Mouse (Mus musculus) WW6 (cell line): ENCODE measurements around the gene Hnrnpr.

ENCODE experiments used
- DNase-seq: peaks from one replicate; pipeline ENCODE4 v3.0.0-alpha.2; 2013; ENCODE audit warnings: low read depth, low spot score

Hnrnpr gene

DNA sequence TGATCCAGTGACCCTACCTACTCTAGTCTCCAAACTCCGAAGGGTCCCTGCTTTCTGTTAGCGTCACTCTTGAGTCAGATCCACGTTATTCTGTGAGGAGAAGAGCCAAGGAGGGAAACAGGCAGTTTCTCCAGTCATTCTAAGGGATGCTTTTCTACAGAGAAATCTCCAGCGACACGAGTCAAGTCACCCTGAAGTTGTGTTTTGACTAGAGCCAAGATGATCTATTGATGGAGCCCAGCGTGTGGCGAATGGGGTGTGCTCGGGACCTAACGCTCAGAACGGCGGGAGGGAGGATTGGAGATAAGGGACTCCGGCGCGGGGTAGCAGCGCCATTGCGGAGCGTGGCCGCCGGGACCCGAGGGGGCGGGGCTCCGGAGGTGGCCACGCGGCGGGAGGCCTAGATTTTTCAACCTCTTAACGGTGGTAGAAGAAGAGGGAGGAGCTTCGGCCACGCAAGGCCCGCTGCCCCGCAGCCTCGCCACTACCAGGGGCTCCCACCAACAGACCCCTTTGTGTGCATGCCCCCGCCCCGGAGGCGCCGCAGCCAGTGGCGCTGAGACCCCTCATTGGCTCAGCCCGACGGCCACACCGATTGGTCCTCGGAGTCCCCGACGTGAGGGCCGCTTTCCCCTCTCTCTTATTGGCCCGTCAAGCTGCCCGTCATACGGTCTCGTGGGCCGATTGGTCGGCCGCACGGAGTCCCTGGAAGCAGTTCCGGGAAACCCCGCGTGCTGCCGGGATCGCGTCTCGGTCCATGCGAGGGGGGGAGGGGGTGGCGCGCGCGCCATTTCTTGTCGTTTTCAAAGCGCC lies at the start of gene Hnrnpr:
TSS of gene Hnrnpr (plus strand) at position 714 of the 813 bp plus-strand sequence.
- peak; percentile 98 for DNase-seq

- no peak for DNase-seq
Observed at GRCm38 (mm10) chr4:136261912-136262311, 48.8 kb upstream of the Hnrnpr start.

DNA sequence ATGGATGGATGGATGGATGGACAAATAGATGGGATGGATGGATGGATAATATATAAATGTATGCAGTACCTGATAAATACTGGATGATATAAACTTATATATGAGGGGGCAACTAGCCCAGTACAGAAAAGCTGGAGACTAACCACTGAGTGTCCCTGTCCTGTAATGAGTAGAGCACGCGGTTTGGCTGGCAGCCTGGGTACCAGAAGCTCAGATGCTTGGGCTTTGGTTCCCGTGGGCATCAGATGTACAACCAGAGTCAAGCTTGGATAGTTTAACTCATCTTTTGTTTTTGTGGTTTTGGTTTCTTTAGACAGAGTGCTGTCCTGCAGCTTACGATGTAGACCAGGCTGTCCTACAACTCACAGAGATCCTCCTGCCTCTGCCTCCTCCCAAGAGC lies 47.2 kb upstream of the Hnrnpr start:
- no peak for DNase-seq

GRCm38 (mm10) chr4:136266716-136267343 lies 43.9 kb upstream of the Hnrnpr start:
- DNase-seq = no peak

- DNase-seq = no peak
Observed at GRCm38 (mm10) chr4:136268912-136269311, 41.8 kb upstream of the Hnrnpr start.

GRCm38 (mm10) chr4:136270648-136271047 lies 40.1 kb upstream of the Hnrnpr start:
- no peak for DNase-seq

- DNase-seq = no peak
Observed at GRCm38 (mm10) chr4:136281097-136281496, 29.6 kb upstream of the Hnrnpr start.

DNA sequence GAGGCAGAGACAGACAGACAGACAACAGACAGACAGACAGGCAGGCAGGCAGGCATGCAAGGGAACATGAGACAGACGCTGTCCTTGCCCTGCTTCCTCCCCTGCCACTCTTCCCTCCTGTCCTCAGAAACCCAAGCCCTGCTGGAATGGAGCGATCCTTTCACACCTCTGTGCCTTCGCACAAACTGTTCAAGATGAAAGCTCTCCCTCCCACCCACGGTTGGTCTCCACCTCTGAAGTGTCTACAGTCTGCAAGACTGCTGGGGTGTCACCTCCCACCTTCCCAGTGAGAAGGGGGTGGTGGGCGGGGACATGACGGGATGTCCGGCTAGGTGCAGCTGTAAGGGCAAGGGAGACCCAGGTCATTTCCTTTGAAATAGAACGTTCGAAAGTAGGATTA lies 29.1 kb upstream of the Hnrnpr start:
- no peak for DNase-seq

DNA sequence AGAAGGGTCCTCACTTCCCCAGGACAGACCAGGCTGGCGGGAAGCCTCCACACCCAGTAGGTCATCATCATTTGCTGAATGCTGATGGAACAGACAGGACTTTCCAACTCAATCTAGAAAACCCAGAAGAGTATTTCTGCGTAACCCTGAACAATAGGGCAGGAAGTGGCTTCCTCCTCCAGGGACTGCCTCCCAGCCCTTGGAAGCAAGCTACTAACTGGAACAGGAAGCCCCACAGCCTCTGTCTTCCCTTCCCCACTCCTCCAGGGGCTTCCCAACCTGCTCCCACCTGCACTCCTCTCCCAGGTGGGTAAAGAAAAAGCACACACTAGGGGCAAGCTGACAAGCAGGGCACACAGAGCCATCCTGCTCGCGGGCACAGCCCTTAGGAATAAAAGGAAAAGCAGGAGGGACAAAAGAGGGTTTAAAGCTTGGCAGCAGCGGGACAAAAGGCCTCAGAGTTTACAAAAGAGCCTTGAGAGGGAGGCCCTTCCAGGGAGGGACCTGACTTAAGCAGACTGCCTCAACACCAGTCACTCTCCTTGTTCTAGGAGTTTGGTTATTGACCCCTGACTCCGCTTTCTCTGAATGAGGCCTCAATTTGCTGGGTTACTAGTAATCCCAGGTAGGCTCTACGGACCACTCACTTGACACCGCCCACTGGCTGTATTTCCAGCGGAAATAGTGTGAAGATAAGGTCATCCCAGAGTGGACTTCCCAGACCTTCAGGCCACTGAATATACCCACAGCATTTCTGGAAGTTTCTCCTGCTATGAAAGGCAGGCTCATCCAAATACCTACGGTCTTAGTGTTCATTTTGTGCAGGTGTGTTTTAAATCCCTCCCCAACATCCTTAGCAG lies 27.9 kb upstream of the Hnrnpr start:
- no peak for DNase-seq

DNA sequence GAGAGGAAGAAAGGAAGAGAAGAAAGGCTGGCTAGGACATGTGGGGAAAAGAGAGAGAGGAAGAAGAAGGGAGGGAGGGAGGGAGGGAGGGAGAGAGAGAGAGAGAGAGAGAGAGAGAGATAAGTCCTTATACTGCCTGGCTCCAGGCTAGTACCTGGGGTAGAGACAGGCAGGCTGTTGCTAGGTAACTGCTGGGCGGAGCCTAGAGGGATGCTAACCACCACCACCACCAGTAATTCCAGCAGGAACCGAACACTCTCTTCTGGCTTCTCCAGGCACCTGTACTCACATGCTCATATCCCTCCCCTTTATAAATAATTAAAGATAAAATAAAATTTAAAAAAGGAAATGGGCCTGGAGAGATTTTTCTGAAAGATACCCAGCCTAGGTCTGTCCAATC lies 27.0 kb upstream of the Hnrnpr start:
- DNase-seq = no peak

DNA sequence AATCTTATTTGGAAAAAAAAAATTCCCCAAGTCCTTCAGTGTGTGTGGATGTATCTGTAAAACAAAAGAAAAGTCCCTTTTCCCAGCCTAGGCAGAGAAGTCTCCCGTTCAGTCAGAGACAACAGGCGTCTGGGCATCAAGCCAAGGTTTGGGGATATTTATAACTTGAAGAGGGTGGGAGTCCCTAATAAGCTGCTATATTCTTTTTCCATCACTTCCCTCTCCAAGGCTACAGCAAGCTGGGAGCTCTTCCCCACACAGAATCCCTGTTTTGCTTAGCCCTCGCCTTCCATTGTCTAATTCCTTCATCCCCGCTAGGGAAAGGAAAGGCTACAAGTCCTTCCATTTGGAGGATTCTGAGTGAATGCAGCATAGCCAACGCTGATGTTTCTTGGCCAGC lies 26.3 kb upstream of the Hnrnpr start, which contains the start of gene Zfp46:
TSS of gene Zfp46 (plus strand) at position 229 of the 400 bp plus-strand sequence.
- no peak for DNase-seq

- no peak for DNase-seq
Observed at GRCm38 (mm10) chr4:136284891-136285290, 25.9 kb upstream of the Hnrnpr start.

DNA sequence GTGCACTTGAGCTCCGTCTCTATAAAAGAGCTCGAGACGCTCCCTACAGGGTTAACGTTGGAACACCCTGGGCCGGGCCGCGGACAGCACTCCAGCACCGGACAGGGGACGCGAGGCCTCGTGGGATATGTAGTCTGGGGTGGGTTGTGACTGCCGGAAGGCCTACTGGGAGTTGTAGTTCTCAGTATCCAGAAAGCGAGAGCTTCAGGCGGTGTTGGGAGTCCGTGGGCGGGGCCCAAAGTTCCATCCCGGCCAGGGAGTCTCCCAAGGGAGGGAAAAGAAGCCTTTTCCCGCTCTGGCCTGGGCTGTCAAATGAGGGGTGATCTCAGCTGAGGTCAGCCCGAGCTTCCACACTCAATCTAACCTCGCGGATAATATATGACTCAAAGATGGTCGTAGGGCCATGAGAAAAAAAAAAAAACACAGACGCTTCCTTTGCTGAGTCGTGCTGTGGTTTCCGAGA lies 25.4 kb upstream of the Hnrnpr start:
- DNase-seq = peak; percentile 80

DNA sequence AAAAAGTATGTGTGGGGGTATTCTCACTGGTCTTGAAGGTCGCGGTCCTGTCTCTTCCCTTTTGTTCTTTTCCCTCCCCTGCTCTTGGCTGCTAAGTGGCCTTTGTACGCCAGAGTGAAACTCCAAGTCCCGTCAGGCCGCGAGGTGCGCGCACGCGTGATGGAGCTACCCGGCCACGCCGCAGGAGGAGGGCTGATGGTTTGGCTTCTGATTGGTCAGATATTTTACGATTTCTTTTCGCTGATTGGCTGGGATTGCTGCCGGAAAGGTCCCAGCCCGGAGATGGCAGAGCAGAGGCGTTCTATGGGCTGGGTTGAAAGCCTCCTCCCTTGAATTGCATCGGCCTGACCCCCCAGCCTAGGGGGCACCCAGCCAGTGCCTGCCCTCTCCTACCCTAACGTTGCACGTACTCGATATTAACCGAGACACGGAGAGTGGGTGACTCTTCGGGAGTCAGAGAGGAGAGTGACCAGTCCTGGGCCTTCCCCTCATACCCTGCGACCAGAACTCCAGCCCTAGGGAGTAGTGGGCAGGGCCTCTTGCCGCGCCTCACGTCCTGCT lies 24.9 kb upstream of the Hnrnpr start:
- DNase-seq = peak; percentile 80

DNA sequence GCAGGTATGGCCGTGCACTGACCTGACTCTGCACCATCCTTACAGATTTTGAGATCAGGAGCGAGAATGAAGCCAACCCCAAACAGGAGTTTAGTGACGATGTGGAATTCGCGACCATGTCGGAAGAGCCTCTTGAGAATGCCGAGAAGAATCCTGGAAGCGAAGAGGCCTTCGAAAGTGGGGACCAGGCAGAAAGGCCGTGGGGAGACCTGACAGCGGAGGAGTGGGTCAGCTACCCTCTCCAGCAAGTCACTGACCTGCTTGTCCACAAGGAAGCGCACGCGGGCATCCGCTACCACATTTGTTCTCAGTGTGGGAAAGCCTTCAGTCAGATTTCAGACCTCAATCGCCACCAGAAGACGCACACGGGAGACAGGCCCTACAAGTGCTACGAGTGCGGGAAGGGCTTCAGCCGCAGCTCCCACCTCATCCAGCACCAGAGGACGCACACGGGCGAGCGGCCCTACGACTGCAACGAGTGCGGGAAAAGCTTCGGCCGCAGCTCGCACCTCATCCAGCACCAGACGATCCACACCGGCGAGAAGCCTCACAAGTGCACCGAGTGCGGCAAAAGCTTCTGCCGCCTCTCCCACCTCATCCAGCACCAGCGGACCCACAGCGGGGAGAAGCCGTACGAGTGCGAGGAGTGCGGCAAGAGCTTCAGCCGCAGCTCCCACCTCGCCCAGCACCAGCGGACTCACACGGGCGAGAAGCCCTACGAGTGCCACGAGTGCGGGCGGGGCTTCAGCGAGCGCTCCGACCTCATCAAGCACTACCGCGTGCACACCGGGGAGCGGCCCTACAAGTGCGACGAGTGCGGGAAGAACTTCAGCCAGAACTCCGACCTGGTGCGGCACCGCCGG lies 20.6 kb upstream of the Hnrnpr start:
- no peak for DNase-seq

DNA sequence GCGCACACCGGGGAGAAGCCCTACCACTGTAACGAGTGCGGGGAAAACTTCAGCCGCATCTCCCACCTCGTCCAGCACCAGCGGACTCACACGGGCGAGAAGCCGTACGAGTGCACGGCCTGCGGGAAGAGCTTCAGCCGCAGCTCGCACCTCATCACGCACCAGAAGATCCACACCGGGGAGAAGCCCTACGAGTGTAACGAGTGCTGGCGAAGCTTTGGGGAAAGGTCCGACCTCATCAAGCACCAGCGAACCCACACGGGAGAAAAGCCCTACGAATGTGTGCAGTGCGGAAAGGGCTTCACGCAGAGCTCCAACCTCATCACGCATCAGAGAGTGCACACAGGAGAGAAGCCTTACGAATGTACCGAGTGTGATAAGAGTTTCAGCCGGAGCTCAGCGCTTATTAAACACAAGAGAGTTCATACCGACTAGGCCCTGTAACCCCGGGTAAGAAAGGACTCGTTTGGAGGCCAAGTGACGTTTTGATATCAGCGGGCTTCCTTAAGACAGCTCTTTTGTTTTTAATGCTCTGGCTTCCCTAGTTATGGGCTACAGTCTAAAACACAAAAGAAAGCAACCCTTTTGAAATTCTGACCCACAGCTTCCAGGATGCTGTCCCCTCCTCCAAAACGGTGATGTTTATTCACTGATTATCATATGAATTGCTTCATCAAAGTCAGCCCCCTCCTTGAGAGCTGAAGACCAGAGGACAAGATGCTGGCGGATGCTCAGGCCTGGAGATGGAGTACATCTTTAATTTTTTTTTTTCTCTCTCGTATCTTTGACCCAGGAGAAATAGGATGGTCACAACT lies 19.8 kb upstream of the Hnrnpr start:
- no peak for DNase-seq

- no peak for DNase-seq
Observed at GRCm38 (mm10) chr4:136291692-136292091, 19.1 kb upstream of the Hnrnpr start.

DNA sequence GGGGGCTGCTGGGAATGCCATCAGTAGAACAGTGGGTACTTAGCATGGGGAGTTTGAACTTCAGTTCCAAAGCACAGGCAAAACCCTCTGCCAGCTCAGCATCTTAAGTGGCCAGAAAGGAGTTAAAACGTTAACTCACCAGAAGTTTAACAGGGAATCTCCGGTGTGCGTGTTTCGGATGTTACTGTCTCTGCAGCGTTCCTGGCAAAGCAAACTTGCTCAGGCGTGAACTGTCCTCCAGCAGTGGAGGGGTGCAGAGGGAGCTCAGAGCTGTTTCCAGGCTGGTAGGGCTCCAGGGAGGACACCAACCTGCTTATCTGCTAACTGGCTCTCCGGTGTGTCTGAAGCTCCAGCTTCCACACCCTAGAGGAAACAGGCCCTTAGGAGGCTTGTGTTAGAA lies 14.8 kb upstream of the Hnrnpr start:
- DNase-seq = no peak

DNA sequence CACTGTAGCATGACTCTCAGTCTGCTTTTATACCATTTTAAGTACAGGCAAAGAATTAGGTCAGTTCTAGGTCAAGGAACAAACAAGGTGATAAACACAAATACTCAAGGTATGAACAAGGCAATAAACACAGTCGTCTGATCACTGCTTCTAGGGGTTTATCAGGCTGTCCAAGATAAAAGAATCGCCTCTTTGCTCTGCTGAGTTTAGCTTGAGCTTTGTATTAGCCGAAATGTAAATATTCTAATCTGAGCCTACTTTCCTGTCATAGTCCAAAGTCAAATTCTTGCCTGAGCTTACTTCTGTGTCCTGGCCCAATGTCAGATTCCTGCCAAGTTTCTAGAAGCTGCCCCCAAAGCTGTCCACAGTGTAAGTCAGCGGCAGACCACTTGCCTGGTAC lies 8.3 kb upstream of the Hnrnpr start:
- DNase-seq = no peak

DNA sequence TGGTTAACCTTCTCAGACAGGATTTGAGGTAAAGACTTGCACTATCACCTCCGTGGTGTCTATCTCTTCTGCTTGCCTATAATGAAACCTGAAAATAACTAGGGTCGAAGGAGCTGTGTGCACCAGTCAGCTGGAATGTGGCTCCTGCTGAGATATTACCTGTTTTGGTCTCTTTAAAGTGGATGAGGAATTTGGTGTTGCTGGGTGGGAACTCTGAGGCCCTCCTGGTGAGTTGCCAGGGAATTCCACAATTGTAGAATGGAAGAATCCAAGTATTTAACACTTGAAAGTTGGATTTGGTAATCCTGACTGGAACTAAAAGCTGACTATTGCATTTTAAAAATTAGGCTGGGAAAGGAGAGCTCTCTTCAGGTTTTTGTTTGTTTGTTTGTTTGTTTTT lies 6.6 kb upstream of the Hnrnpr start:
- no peak for DNase-seq
